Mouse (Mus musculus) liver, embryonic 15.5 days (tissue): ENCODE data around the gene Agl. TPM values are rescaled to one million over a fixed set of nuclear protein-coding genes. Genes with fewer than 3 reads are reported as not detected.

Source experiments
- ATAC-seq: fragments of 200-750 bp; cut with Nextera tagmentation; 2 replicates; pipeline ENCODE4 v1.8.0; 2017; ENCODE audit warnings: moderate number of reproducible peaks, mild to moderate bottlenecking, moderate library complexity; ENCODE audit not compliant: insufficient read depth
- H3K27ac ChIP-seq: fragments of 300-500 bp; sonication (generic); replicated peaks from 2 replicates; pipeline ENCODE4 v1.5.1; 2015; ENCODE audit warnings: mild to moderate bottlenecking, inconsistent platforms
- H3K27me3 ChIP-seq: fragments of 300-500 bp; sonication (generic); 2 replicates; pipeline ENCODE4 v1.6.1; 2015; ENCODE audit warnings: mild to moderate bottlenecking, inconsistent platforms
- H3K36me3 ChIP-seq: fragments of 300-500 bp; sonication (generic); replicated peaks from 2 replicates; pipeline ENCODE4 v1.6.1; 2015; ENCODE audit warnings: moderate library complexity, mild to moderate bottlenecking, inconsistent platforms
- H3K4me1 ChIP-seq: fragments of 300-500 bp; sonication (generic); replicated peaks from 2 replicates; pipeline ENCODE4 v1.6.1; 2015; ENCODE audit warnings: inconsistent platforms
- H3K4me2 ChIP-seq: fragments of 300-500 bp; sonication (generic); 2 replicates; pipeline ENCODE4 v1.6.1; 2015; ENCODE audit warnings: moderate library complexity, mild to moderate bottlenecking, inconsistent platforms
- H3K4me3 ChIP-seq: fragments of 300-500 bp; sonication (generic); replicated peaks from 2 replicates; pipeline ENCODE4 v1.5.1; 2015; ENCODE audit warnings: mild to moderate bottlenecking, inconsistent platforms
- H3K9ac ChIP-seq: fragments of 300-500 bp; sonication (generic); 2 replicates; pipeline ENCODE4 v1.6.1; 2015; ENCODE audit warnings: moderate library complexity, mild to moderate bottlenecking, inconsistent platforms
- H3K9me3 ChIP-seq: fragments of 300-500 bp; sonication (generic); replicated peaks from 2 replicates; pipeline ENCODE4 v1.6.1; 2016; ENCODE audit warnings: inconsistent platforms
- WGBS: fragments of 180-500 bp; shearing (Covaris S2); methylation state at CpG from one replicate; pipeline ENCODE4 v1.1.7; 2015; ENCODE audit warnings: mixed read lengths; ENCODE audit not compliant: insufficient replicate concordance; 5-methylcytosine and 5-hydroxymethylcytosine counted together
- polyA plus RNA-seq: library from polyadenylated mRNA; unstranded; fragments of >200 nt; fragmentation: Nextera tagmentation; extraction: Ambion mirVana; gene quantifications from 2 replicates; pipeline ENCODE4 v1.2.1, GENCODE M21; 2015

Agl gene
- polyA plus RNA-seq, 1 experiment from 2014 or later: 10.3 TPM

- Histone ChIP-seq H3K4me1 (peaks cover 35% of the 10 kb centered on the region), H3K27ac (peak overlapping the region; percentile 94), H3K4me3 (peak overlapping the region; percentile 99), H3K9ac (peak overlapping the region; percentile 98), H3K36me3 (peaks cover 3% of the 10 kb centered on the region; the same call in 1 of the 2 replicates), H3K27me3 (no peaks in the 10 kb centered on the region), H3K4me2 (peak overlapping the region; percentile 88), H3K9me3 (no peaks in the 10 kb centered on the region)
- ATAC-seq: peak; percentile 91
- WGBS: under 1% methylated on average over 84 of the region's 85 CpGs
Observed at GRCm38 (mm10) chr3:116711624-116712435, 96.1 kb downstream of the Agl start.

GRCm38 (mm10) chr3:116710941-116711340 is 97.0 kb downstream of the Agl start:
- Histone ChIP-seq H3K4me2 (peak overlapping the region; percentile 88), H3K27me3 (no peaks in the 10 kb centered on the region), H3K36me3 (peaks cover 10% of the 10 kb centered on the region; the same call in 1 of the 2 replicates), H3K4me1 (peaks cover 37% of the 10 kb centered on the region), H3K27ac (peak overlapping the region; percentile 94), H3K9me3 (no peaks in the 10 kb centered on the region), H3K4me3 (peak overlapping the region; percentile 99), H3K9ac (peak overlapping the region; percentile 98)
- peak; percentile 32; the same call in 1 of the 2 replicates for ATAC-seq
- 24% methylated on average over 9 of the region's 9 CpGs for WGBS

GRCm38 (mm10) chr3:116705637-116706204 is 102.2 kb downstream of the Agl start:
- Histone ChIP-seq H3K4me3 (no peak overlapping the region), H3K27ac (peak overlapping the region; percentile 2; the same call in 1 of the 2 replicates), H3K9me3 (no peaks in the 10 kb centered on the region), H3K4me2 (no peak overlapping the region), H3K4me1 (peaks cover 29% of the 10 kb centered on the region), H3K27me3 (no peaks in the 10 kb centered on the region), H3K36me3 (peaks cover 22% of the 10 kb centered on the region; the same call in 1 of the 2 replicates), H3K9ac (no peak overlapping the region)
- ATAC-seq: peak; percentile 63
- 77% methylated on average over 1 of the region's 1 CpGs for WGBS

- Histone ChIP-seq H3K9ac (no peak overlapping the region), H3K4me3 (no peak overlapping the region), H3K4me2 (no peak overlapping the region), H3K4me1 (peaks cover 20% of the 10 kb centered on the region), H3K36me3 (peaks cover 25% of the 10 kb centered on the region; the same call in 1 of the 2 replicates), H3K9me3 (no peaks in the 10 kb centered on the region), H3K27ac (no peak overlapping the region), H3K27me3 (no peaks in the 10 kb centered on the region)
- no peak for ATAC-seq
- WGBS: 78% methylated on average over 5 of the region's 5 CpGs
Observed at GRCm38 (mm10) chr3:116703835-116704234, 104.1 kb downstream of the Agl start.

- Histone ChIP-seq H3K36me3 (peaks cover 25% of the 10 kb centered on the region; the same call in 1 of the 2 replicates), H3K9me3 (no peaks in the 10 kb centered on the region), H3K9ac (no peak overlapping the region), H3K27me3 (no peaks in the 10 kb centered on the region), H3K4me1 (peaks cover 20% of the 10 kb centered on the region), H3K4me2 (no peak overlapping the region), H3K4me3 (no peak overlapping the region), H3K27ac (no peak overlapping the region)
- 64% methylated on average over 1 of the region's 1 CpGs for WGBS
- ATAC-seq: no peak
Observed at GRCm38 (mm10) chr3:116702647-116703272, 105.2 kb downstream of the Agl start.

GRCm38 (mm10) chr3:116701601-116702000 is 106.4 kb downstream of the Agl start:
- 0 out of 2 replicates have a peak overlapping the region, but pooled peaks have one; percentile 29 for H3K27ac ChIP-seq
- no peak overlapping the region for H3K4me2 ChIP-seq
- 86% methylated on average over 4 of the region's 4 CpGs for WGBS
- peaks cover 19% of the 10 kb centered on the region; the same call in 1 of the 2 replicates for H3K36me3 ChIP-seq
- H3K9me3 ChIP-seq: no peaks in the 10 kb centered on the region
- no peaks in the 10 kb centered on the region for H3K27me3 ChIP-seq
- no peak overlapping the region for H3K4me3 ChIP-seq
- H3K4me1 ChIP-seq: peaks cover 23% of the 10 kb centered on the region
- H3K9ac ChIP-seq: no peak overlapping the region
- no peak for ATAC-seq

- no peak overlapping the region for H3K9ac ChIP-seq
- no peak overlapping the region for H3K4me2 ChIP-seq
- no peak overlapping the region; the same call in 1 of the 2 replicates for H3K27ac ChIP-seq
- H3K4me3 ChIP-seq: no peak overlapping the region
- peaks cover 30% of the 10 kb centered on the region for H3K4me1 ChIP-seq
- no peaks in the 10 kb centered on the region for H3K27me3 ChIP-seq
- ATAC-seq: no peak
- H3K9me3 ChIP-seq: no peaks in the 10 kb centered on the region
- WGBS: 61% methylated on average over 2 of the region's 2 CpGs
- H3K36me3 ChIP-seq: peaks cover 7% of the 10 kb centered on the region; the same call in 1 of the 2 replicates
Observed at GRCm38 (mm10) chr3:116698786-116699185, 109.2 kb downstream of the Agl start.

GRCm38 (mm10) chr3:116695666-116695985 is 112.3 kb downstream of the Agl start:
- peaks cover 37% of the 10 kb centered on the region for H3K4me1 ChIP-seq
- ATAC-seq: no peak
- peak overlapping the region; percentile 63 for H3K4me2 ChIP-seq
- peaks cover 9% of the 10 kb centered on the region for H3K36me3 ChIP-seq
- 60% methylated on average over 2 of the region's 2 CpGs for WGBS
- peak overlapping the region; percentile 95 for H3K27ac ChIP-seq
- no peaks in the 10 kb centered on the region for H3K27me3 ChIP-seq
- no peak overlapping the region for H3K9ac ChIP-seq
- no peaks in the 10 kb centered on the region for H3K9me3 ChIP-seq
- H3K4me3 ChIP-seq: no peak overlapping the region

- H3K36me3 ChIP-seq: peaks cover 9% of the 10 kb centered on the region
- H3K4me1 ChIP-seq: peaks cover 37% of the 10 kb centered on the region
- H3K4me3 ChIP-seq: peak overlapping the region; percentile 20
- H3K4me2 ChIP-seq: peak overlapping the region; percentile 63
- H3K27me3 ChIP-seq: no peaks in the 10 kb centered on the region
- WGBS: 41% methylated on average over 8 of the region's 8 CpGs
- H3K9ac ChIP-seq: peak overlapping the region; percentile 50
- H3K9me3 ChIP-seq: no peaks in the 10 kb centered on the region
- ATAC-seq: peak; percentile 77
- peak overlapping the region; percentile 95 for H3K27ac ChIP-seq
Observed at GRCm38 (mm10) chr3:116694955-116695665, 112.9 kb downstream of the Agl start.

GRCm38 (mm10) chr3:116694312-116694711 is 113.7 kb downstream of the Agl start:
- Histone ChIP-seq H3K9me3 (no peaks in the 10 kb centered on the region), H3K27me3 (no peaks in the 10 kb centered on the region), H3K4me2 (peak overlapping the region; percentile 63), H3K9ac (peak overlapping the region; percentile 50; the same call in 1 of the 2 replicates), H3K4me3 (peak overlapping the region; percentile 20), H3K4me1 (peaks cover 34% of the 10 kb centered on the region), H3K27ac (peak overlapping the region; percentile 95), H3K36me3 (peaks cover 6% of the 10 kb centered on the region)
- peak; percentile 88 for ATAC-seq
- WGBS: 30% methylated on average over 3 of the region's 3 CpGs
